Mouse (Mus musculus): ENCODE results near the gene BC048507. TPM values are rescaled to one million over a fixed set of nuclear protein-coding genes. Genes with fewer than 3 reads are reported as not detected.

Gene BC048507
- total RNA-seq, 2 experiments from 2014 or later: not detected

Other genes starting within 250 kb of the BC048507 start
- 1 to 10 TPM; 1.1 TPM for gene Gm49345, start 225.6 kb upstream of the BC048507 start, total RNA-seq (2021)
- gene Zfp729a, start 225.5 kb upstream of the BC048507 start, total RNA-seq (2021): 1 to 10 TPM; 7.2 to 9.8 TPM
- 10 to 100 TPM; 23.5 to 24.2 TPM for gene Zfp738, start 176.3 kb upstream of the BC048507 start, total RNA-seq (2021)
- 10 to 100 TPM; 13.2 to 13.7 TPM for gene Zfp65, start 134.2 kb upstream of the BC048507 start, total RNA-seq (2021)
- 1 to 10 TPM; 5.0 to 5.8 TPM for gene Zfp85, start 108.1 kb upstream of the BC048507 start, total RNA-seq (2021)
- 1 to 10 TPM; 3.6 to 5.5 TPM for gene Zfp493, start 83.6 kb upstream of the BC048507 start, total RNA-seq (2021)
- gene Zfp273, start 49.6 kb upstream of the BC048507 start, total RNA-seq (2021): 1 to 10 TPM; 5.8 to 7.2 TPM
- gene Gm10037, start 32.2 kb upstream of the BC048507 start, total RNA-seq (2021): 10 to 100 TPM in 1 of 2 experiments, 1 to 10 TPM in 1; 7.0 to 10.2 TPM

Data from left cerebral cortex, postnatal 14 days (tissue).